Mouse (Mus musculus) midbrain, embryonic 16.5 days (tissue): ENCODE results near the gene Atp6v1e2. TPM values are rescaled to one million over a fixed set of nuclear protein-coding genes. Genes with fewer than 3 reads are reported as not detected.

ENCODE experiments used
- ATAC-seq: fragments of 200-750 bp; cut with Nextera tagmentation; 2 replicates; pipeline ENCODE4 v1.8.0; 2017; ENCODE audit warnings: moderate TSS enrichment
- H3K27ac ChIP-seq: fragments of 300-500 bp; sonication (generic); 2 replicates; pipeline ENCODE4 v1.5.1; 2014; ENCODE audit warnings: mild to moderate bottlenecking, low read length, mixed read lengths
- H3K27me3 ChIP-seq: fragments of 300-500 bp; sonication (generic); 2 replicates; pipeline ENCODE4 v1.6.1; 2014; ENCODE audit warnings: low read depth, low read length, mixed read lengths; ENCODE audit not compliant: control insufficient read depth, insufficient read depth
- H3K36me3 ChIP-seq: fragments of 300-500 bp; sonication (generic); 2 replicates; pipeline ENCODE4 v1.6.1; 2014; ENCODE audit warnings: mild to moderate bottlenecking, low read length, moderate library complexity, mixed read lengths; ENCODE audit not compliant: control insufficient read depth, insufficient read depth
- H3K4me1 ChIP-seq: fragments of 300-500 bp; sonication (generic); 2 replicates; pipeline ENCODE4 v1.6.1; 2014; ENCODE audit warnings: mild to moderate bottlenecking, low read length, mixed read lengths; ENCODE audit not compliant: control insufficient read depth, insufficient read depth
- H3K4me2 ChIP-seq: fragments of 300-500 bp; sonication (generic); 2 replicates; pipeline ENCODE4 v1.6.1; 2014; ENCODE audit warnings: mild to moderate bottlenecking, low read length, mixed read lengths
- H3K4me3 ChIP-seq: fragments of 300-500 bp; sonication (generic); 2 replicates; pipeline ENCODE4 v1.5.1; 2014; ENCODE audit warnings: low read depth, mild to moderate bottlenecking, low read length, moderate library complexity, mixed read lengths
- H3K9ac ChIP-seq: fragments of 300-500 bp; sonication (generic); 2 replicates; pipeline ENCODE4 v1.6.1; 2014; ENCODE audit warnings: low read depth, low read length, mixed read lengths
- H3K9me3 ChIP-seq: fragments of 300-500 bp; sonication (generic); replicated peaks from 2 replicates; pipeline ENCODE4 v1.6.1; 2014; ENCODE audit warnings: mild to moderate bottlenecking, low read length, mixed read lengths; ENCODE audit not compliant: control insufficient read depth, poor library complexity, severe bottlenecking
- WGBS: fragments of 180-500 bp; shearing (Covaris S2); extraction: QIAGEN DNeasy Blood & Tissue Kit; methylation state at CpG from one replicate; pipeline ENCODE4 v1.1.7; 2014; 5-methylcytosine and 5-hydroxymethylcytosine counted together
- polyA plus RNA-seq: library from polyadenylated mRNA; unstranded; fragments of >200 nt; fragmentation: Nextera tagmentation; extraction: Ambion mirVana; gene quantifications from 2 replicates; pipeline ENCODE4 v1.2.1, GENCODE M21; 2015

Atp6v1e2 gene
- polyA plus RNA-seq, 1 experiment from 2014 or later, result not detected

GRCm38 (mm10) chr17:86937497-86938155 lies 10.1 kb downstream of the Atp6v1e2 start:
- Histone ChIP-seq H3K36me3 (no peaks in the 10 kb centered on the region), H3K9me3 (no peaks in the 10 kb centered on the region), H3K27ac (peak overlapping the region; percentile 51), H3K4me2 (peak overlapping the region; percentile 67), H3K4me3 (peak overlapping the region; percentile 43), H3K4me1 (peaks cover 15% of the 10 kb centered on the region), H3K9ac (peak overlapping the region; percentile 45), H3K27me3 (no peaks in the 10 kb centered on the region)
- ATAC-seq, result peak; percentile 85
- 2% methylated on average over 19 of the region's 20 CpGs for WGBS

DNA sequence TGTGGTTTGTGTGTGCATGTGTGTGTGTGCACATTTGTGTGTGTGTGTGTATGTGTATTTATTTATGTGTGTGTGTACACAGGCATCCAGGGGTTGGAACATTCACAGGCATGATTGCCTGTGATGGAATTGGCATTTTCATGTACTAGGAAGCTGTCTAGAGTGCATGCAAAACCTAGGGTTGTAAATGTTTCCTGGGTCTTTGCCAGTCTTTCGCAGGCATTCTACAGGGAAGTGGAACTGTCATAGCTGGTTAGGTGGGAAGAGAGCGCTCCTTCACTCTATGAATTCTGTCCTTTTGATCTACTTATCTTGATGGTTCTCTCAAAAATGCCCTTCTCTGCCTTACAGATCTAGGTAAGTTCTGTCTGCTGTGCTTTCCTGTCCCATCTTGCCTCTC lies 10.6 kb downstream of the Atp6v1e2 start:
- no peaks in the 10 kb centered on the region for H3K9me3 ChIP-seq
- H3K27me3 ChIP-seq, result no peaks in the 10 kb centered on the region
- ATAC-seq, result no peak
- no peak overlapping the region for H3K9ac ChIP-seq
- 65% methylated on average over 2 of the region's 2 CpGs for WGBS
- peaks cover 19% of the 10 kb centered on the region for H3K4me1 ChIP-seq
- H3K27ac ChIP-seq, result no peak overlapping the region
- peak overlapping the region; percentile 67 for H3K4me2 ChIP-seq
- H3K36me3 ChIP-seq, result no peaks in the 10 kb centered on the region
- no peak overlapping the region for H3K4me3 ChIP-seq

DNA sequence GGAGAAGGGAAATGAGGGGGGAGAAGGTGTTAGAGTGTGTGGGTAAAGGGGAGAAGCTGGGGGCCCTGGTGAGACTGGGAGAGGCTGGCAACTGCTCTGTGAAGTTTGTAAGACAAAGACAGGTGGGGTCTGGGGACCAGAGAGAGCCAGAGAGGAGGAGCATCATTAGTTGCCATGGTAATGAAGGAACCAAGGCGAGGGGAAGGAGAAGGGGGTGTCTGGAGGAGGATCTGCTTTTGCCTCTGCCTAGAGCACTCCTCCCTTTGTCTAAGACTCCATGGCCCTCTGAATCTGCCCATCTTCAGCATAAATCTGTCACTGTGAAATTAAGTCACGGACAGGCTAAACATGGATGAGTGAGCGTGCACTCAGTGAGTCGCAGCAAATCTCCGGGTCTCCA lies 14.8 kb downstream of the Atp6v1e2 start:
- peak; percentile 81 for ATAC-seq
- Histone ChIP-seq H3K9me3 (no peaks in the 10 kb centered on the region), H3K9ac (peak overlapping the region; percentile 39), H3K27me3 (no peaks in the 10 kb centered on the region), H3K36me3 (no peaks in the 10 kb centered on the region), H3K4me3 (no peak overlapping the region), H3K4me1 (peaks cover 17% of the 10 kb centered on the region), H3K27ac (peak overlapping the region; percentile 67), H3K4me2 (peak overlapping the region; percentile 23)
- 21% methylated on average over 5 of the region's 5 CpGs for WGBS

DNA sequence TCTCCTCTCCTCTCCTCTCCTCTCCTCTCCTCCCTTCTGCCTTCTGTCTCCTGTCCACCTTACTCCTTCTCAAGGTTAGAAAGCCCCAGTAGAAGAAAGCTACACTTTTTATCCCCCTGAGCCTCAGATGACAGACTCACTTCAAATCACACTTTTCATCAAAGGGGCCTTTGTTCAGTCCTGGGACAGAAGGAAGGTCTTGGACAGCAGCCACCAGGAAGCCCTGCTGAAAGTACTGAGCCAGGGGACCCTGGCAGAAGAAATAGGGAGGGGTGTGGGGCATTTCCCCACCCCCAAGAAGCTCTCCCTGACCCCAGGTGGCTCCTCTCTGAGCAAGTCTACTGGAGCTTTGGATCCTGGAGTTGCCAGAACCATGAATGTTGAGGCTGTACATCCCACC lies 17.7 kb downstream of the Atp6v1e2 start:
- Histone ChIP-seq H3K27me3 (no peaks in the 10 kb centered on the region), H3K4me1 (peaks cover 14% of the 10 kb centered on the region), H3K36me3 (no peaks in the 10 kb centered on the region), H3K27ac (no peak overlapping the region), H3K4me2 (no peak overlapping the region), H3K9ac (no peak overlapping the region), H3K9me3 (peaks cover 9% of the 10 kb centered on the region; the same call in 1 of the 2 replicates), H3K4me3 (no peak overlapping the region)
- ATAC-seq, result no peak

DNA sequence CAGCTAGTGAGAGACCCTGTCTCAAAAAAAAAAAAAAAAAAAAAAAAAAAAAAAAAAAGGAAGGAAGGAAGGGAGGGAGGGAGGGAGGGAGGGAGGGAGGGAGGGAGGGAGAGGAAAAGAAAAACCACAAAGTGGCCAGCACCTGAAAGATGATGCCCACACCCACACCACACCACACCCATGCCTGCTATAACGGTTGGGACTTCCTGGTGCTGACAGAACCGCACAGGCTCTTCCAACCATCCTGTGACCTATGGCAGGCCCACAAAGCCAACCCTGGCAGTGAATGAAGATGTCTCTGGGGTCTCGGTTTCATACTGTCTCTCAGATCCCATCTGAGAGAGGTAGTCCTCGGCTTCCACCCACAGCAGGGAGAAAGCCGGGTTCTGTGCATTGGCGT lies 18.3 kb downstream of the Atp6v1e2 start:
- Histone ChIP-seq H3K4me3 (no peak overlapping the region), H3K36me3 (no peaks in the 10 kb centered on the region), H3K4me2 (no peak overlapping the region), H3K9me3 (peaks cover 9% of the 10 kb centered on the region; the same call in 1 of the 2 replicates), H3K4me1 (peaks cover 14% of the 10 kb centered on the region), H3K27me3 (no peaks in the 10 kb centered on the region), H3K27ac (no peak overlapping the region), H3K9ac (no peak overlapping the region)
- WGBS, result 92% methylated on average over 6 of the region's 6 CpGs
- no peak for ATAC-seq

DNA sequence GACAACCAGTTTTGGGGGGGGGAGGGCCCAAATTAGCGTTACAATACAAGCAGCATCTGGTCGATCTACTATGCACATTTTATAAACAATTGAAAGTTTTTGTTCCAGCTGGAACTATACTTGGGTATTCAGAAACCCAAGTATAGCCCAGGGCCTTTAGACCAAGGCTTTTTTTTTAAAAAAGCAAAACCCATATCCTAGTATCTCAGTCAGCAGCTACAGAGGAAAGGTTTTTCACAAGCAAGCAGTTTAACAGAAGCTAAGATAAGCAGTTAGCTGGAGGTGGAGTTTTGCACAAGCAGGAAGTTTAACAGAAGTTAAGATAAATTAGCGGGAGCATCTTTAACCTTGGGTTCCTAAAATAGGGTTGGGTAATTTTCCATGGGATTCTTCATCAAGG lies 20.9 kb downstream of the Atp6v1e2 start:
- Histone ChIP-seq H3K27ac (no peak overlapping the region), H3K4me2 (no peak overlapping the region), H3K36me3 (no peaks in the 10 kb centered on the region), H3K9ac (no peak overlapping the region), H3K9me3 (peaks cover 9% of the 10 kb centered on the region; the same call in 1 of the 2 replicates), H3K4me3 (no peak overlapping the region), H3K4me1 (no peaks in the 10 kb centered on the region; the same call in 1 of the 2 replicates), H3K27me3 (no peaks in the 10 kb centered on the region)
- ATAC-seq, result no peak
- WGBS, result 80% methylated on average over 3 of the region's 3 CpGs

- Histone ChIP-seq H3K9ac (no peak overlapping the region), H3K9me3 (peaks cover 9% of the 10 kb centered on the region; the same call in 1 of the 2 replicates), H3K4me3 (no peak overlapping the region), H3K4me2 (no peak overlapping the region), H3K4me1 (no peaks in the 10 kb centered on the region), H3K36me3 (no peaks in the 10 kb centered on the region), H3K27ac (0 out of 2 replicates have a peak overlapping the region, but pooled peaks have one; percentile 8), H3K27me3 (no peaks in the 10 kb centered on the region)
- 63% methylated on average over 3 of the region's 3 CpGs for WGBS
- ATAC-seq, result no peak
These were observed 23.0 kb downstream of the Atp6v1e2 start for GRCm38 (mm10) chr17:86924679-86925078.

- no peak overlapping the region for H3K27ac ChIP-seq
- WGBS, result 90% methylated on average over 11 of the region's 11 CpGs
- H3K4me2 ChIP-seq, result no peak overlapping the region
- no peaks in the 10 kb centered on the region for H3K27me3 ChIP-seq
- H3K9me3 ChIP-seq, result no peaks in the 10 kb centered on the region
- no peak overlapping the region for H3K4me3 ChIP-seq
- H3K4me1 ChIP-seq, result no peaks in the 10 kb centered on the region
- no peak for ATAC-seq
- no peaks in the 10 kb centered on the region for H3K36me3 ChIP-seq
- no peak overlapping the region for H3K9ac ChIP-seq
These were observed 28.0 kb downstream of the Atp6v1e2 start for GRCm38 (mm10) chr17:86919729-86920128.

- H3K36me3 ChIP-seq, result no peaks in the 10 kb centered on the region
- H3K4me1 ChIP-seq, result no peaks in the 10 kb centered on the region
- no peaks in the 10 kb centered on the region for H3K27me3 ChIP-seq
- no peak overlapping the region for H3K4me3 ChIP-seq
- 74% methylated on average over 6 of the region's 6 CpGs for WGBS
- H3K9ac ChIP-seq, result no peak overlapping the region
- H3K27ac ChIP-seq, result no peak overlapping the region
- no peak for ATAC-seq
- H3K4me2 ChIP-seq, result no peak overlapping the region
- no peaks in the 10 kb centered on the region for H3K9me3 ChIP-seq
These were observed 28.9 kb downstream of the Atp6v1e2 start for GRCm38 (mm10) chr17:86918786-86919185.
